Mouse (Mus musculus): ENCODE results near the gene Gpr174.
"Not testable (repeated sequence)": the region's sequence is repeated elsewhere in the genome, so short reads cannot be mapped to it uniquely, and the experiment has no call there.

Gene Gpr174

GRCm38 (mm10) chrX:107255486-107256227 is at the start of gene Gpr174:
Gpr174 (plus strand) TSS chrX:107255878.
- no peak for DNase-seq

- DNase-seq, result no peak
These were observed 38.0 kb upstream of the Gpr174 start for GRCm38 (mm10) chrX:107217577-107218090.

GRCm38 (mm10) chrX:107224846-107225245 is 30.8 kb upstream of the Gpr174 start:
- no peak for DNase-seq

GRCm38 (mm10) chrX:107231214-107231613 is 24.5 kb upstream of the Gpr174 start:
- DNase-seq, result no peak

DNA sequence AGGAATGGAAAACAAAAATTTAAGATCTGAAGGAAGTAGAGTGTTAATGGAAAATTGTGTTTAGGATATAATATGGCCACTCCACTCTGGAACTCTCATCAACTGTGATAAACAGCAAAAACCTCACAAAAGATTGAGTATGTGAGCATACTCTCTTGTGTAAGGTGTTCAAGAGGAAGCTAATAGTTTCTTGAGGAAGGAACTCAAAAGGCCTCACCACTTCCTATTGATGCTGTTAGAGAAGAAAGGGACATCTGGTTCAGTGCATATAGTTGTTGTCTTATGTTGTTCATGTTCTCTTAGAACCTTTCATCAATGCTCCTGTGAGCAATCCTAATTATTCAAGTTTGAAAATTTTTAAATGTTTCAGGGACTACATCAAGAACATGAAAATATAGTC is 21.0 kb upstream of the Gpr174 start:
- no peak for DNase-seq

DNA sequence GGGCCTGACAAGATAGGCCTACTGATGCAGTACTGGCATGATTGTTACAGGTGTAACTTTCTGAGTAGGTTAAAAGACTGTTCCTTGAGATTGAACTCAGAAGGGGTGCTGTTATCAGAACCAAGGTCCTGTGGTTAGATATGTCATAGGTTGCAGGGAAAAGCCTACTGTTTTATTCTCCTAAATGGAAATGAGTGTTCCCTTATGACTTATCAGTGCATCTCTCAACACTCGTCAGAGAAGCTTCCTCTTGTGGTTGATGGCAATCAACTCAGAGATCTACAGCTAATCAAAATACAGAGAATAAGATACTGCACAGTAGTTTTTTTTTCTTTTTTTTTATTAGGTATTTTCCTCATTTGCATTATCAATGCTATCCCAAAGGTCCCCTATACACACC is 19.2 kb upstream of the Gpr174 start:
- DNase-seq, result no peak

DNA sequence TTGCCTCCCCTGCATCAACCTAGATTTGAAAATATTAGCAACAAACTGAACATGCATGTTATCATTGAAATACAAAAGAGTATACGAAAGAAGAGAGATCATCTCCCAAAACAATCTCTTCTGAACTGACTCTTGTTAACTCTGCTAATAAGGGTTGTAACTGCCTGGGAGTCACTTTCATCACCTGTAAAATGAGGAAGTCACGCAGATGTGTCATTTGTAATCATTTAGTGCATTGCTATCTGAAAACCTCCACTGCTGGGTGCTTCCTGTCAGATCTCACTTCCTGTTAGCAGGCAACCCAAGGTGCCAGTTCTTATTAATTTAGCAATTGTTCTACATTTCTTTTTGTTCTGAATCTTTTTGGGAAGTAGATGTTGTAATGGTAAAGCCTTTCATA is 5.3 kb upstream of the Gpr174 start:
- no peak for DNase-seq

- no peak for DNase-seq
These were observed 8.9 kb downstream of the Gpr174 start for GRCm38 (mm10) chrX:107264619-107265018.

DNA sequence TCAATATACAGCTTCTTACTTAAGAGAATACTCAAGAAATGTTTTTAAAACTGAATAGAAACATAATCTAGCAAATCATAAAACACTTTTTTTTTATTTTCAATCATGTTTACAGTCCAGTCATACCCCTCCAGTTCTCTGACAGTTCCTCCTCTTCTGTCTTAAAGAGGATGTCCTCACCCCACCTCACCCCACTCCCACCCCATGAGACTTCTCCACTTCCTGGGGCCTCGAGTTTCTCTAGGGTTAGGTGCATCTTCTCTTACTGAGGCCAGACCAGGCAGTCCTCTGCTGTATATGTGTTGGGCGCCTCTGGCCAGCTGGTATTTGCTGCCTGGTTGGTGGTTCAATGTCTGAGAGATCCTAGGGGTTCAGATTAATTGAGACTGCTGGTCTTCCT is 21.9 kb downstream of the Gpr174 start:
- DNase-seq, result no peak

DNA sequence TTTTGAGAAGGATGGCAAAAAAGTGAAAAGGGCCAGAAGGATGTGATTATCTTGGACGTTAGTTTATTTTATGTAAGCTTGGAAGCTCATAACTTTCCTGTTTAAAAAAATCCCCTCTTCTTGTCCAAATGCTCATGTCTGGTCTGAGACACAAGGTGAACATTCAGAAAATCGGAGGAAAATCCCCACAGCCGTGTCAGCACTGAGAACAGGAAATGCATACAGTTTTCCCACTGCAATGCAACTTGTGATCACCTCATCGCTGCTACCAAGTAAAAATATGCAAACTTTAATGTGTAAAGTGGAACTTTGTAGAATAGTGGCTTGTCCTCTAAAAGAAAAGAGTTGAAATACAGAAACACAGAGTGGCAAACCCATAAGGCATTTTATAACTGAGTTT is 28.5 kb downstream of the Gpr174 start:
- no peak for DNase-seq

- not testable (repeated sequence) for DNase-seq
These were observed 42.2 kb downstream of the Gpr174 start for GRCm38 (mm10) chrX:107297861-107298260.

GRCm38 (mm10) chrX:107298761-107299160 is 43.1 kb downstream of the Gpr174 start:
- no peak for DNase-seq

DNA sequence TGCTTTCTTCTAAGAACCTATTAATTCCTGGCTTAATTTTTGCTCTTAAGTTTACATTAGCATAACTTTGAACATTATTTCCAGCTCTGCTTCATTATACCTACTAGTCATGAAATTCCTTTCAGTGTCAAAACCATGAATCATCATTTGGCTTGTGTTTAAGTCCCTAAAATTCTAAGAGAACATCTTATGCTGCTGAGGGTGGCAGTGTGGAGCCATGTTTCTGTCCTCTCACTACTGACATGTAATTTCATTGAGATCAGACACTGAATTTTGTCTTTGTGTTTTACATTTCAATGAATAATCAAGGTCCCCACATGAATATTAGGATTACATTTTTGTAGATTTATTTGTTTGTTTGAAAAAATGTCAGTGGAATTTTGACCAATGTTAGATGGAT is 50.8 kb downstream of the Gpr174 start:
- DNase-seq, result no peak

DNA sequence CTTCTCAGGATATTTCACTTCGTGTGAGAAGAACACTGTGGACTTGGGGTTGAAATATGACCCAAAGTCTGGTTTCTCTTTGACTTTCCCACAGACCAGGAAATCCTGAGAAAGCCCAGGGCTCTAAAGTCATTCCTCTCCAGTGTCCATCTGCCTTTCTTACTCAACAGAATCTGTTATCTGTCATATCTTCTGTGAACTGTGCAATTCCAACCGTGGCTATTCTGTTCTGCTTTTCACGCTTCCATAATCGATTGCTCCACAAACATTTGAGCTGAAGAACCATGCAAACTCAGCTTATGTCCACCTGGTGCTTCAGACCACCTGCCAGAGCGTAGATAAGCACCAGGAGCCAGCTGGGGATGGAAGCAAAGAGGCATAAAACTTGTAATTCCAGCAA is 56.9 kb downstream of the Gpr174 start:
- no peak for DNase-seq

GRCm38 (mm10) chrX:107325697-107326381 is 70.2 kb downstream of the Gpr174 start:
- peak in 1 of 2 experiments; percentile 17 for DNase-seq

GRCm38 (mm10) chrX:107329849-107330248 is 74.2 kb downstream of the Gpr174 start:
- DNase-seq, result peak in 1 of 2 experiments; percentile 5

DNA sequence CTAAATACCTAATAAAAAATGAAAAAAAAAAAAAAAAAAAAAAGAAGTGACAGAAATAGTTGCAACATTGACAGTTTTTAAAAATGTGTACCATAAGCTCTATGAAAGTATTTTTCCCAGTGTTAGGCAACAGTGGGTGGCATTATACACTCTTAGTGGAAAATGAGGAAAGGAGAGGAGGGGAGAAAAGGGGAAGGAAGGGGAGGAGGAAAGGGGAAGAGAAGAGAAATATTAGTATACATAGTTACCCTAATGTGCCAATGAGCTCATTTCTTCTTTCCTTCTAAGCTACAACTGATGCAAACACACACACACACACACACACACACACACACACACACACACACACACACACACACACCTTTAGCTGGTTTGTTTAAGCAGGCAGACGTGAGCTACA is 80.9 kb downstream of the Gpr174 start:
- no peak for DNase-seq

DNA sequence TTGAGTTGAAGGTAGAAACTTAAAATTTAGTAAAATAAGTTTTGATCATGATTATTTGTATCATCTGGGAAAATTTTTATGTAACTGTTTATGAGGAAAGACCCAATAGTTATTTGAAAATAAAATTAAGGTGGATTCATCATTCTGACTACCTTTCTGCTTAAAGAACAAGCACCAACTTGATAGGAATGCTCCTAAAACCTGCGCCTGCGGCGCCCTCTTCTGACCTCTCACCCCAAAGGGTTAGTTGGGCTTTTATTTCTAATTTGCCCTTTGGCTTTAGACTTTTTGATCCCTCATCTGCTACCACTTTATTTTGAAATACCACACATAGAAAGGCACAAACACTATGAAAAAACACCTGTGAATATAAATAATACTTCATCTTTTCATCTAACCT is 86.3 kb downstream of the Gpr174 start:
- peak in 1 of 2 experiments; percentile 15 for DNase-seq

All from lung, postnatal 4 days (tissue).